Mouse (Mus musculus): ENCODE data around the gene Pgf. TPM values are rescaled to one million over a fixed set of nuclear protein-coding genes. Genes with fewer than 3 reads are reported as not detected.

Gene Pgf
- polyA plus RNA-seq, 1 experiment from 2014 or later, result 5.7 TPM

- peak overlapping the region; percentile 52; the same call in 1 of the 2 replicates for H3K9ac ChIP-seq (replicated peaks)
- whole genome bisulfite sequencing, result 12% methylated on average over 24 of the region's 24 CpGs
- H3K4me1 ChIP-seq (replicated peaks), result peaks cover 19% of the 10 kb centered on the region
- no peaks in the 10 kb centered on the region for H3K36me3 ChIP-seq
- H3K4me2 ChIP-seq (replicated peaks), result peak overlapping the region; percentile 31
- no peaks in the 10 kb centered on the region for H3K27me3 ChIP-seq
- no peak overlapping the region for H3K4me3 ChIP-seq (replicated peaks)
- ATAC-seq, result peak; percentile 81
- H3K9me3 ChIP-seq, result no peaks in the 10 kb centered on the region
- peak overlapping the region; percentile 71 for H3K27ac ChIP-seq
Measured at GRCm38 (mm10) chr12:85200929-85201829, 23.6 kb upstream of the Pgf start.

GRCm38 (mm10) chr12:85199954-85200353, 22.4 kb upstream of the Pgf start:
- Histone ChIP-seq H3K27me3 (no peaks in the 10 kb centered on the region), H3K36me3 (no peaks in the 10 kb centered on the region), H3K4me3 (replicated peaks) (no peak overlapping the region), H3K9ac (replicated peaks) (no peak overlapping the region), H3K9me3 (no peaks in the 10 kb centered on the region), H3K27ac (no peak overlapping the region), H3K4me2 (replicated peaks) (no peak overlapping the region), H3K4me1 (replicated peaks) (peaks cover 19% of the 10 kb centered on the region)
- 95% methylated on average over 1 of the region's 1 CpGs for WGBS
- ATAC-seq, result no peak

- H3K27me3 ChIP-seq, result no peaks in the 10 kb centered on the region
- peaks cover 23% of the 10 kb centered on the region for H3K4me1 ChIP-seq (replicated peaks)
- H3K36me3 ChIP-seq, result no peaks in the 10 kb centered on the region
- no peak overlapping the region for H3K27ac ChIP-seq
- no peak for ATAC-seq
- no peak overlapping the region for H3K4me3 ChIP-seq (replicated peaks)
- no peak overlapping the region for H3K9ac ChIP-seq (replicated peaks)
- WGBS, result 65% methylated on average over 8 of the region's 8 CpGs
- no peak overlapping the region for H3K4me2 ChIP-seq (replicated peaks)
- no peaks in the 10 kb centered on the region for H3K9me3 ChIP-seq
Measured at GRCm38 (mm10) chr12:85197936-85198335, 20.3 kb upstream of the Pgf start.

- no peak overlapping the region for H3K4me3 ChIP-seq (replicated peaks)
- no peaks in the 10 kb centered on the region for H3K9me3 ChIP-seq
- no peak overlapping the region for H3K27ac ChIP-seq
- H3K4me1 ChIP-seq (replicated peaks), result peaks cover 28% of the 10 kb centered on the region
- no peaks in the 10 kb centered on the region for H3K27me3 ChIP-seq
- 90% methylated on average over 7 of the region's 7 CpGs for WGBS
- no peaks in the 10 kb centered on the region for H3K36me3 ChIP-seq
- no peak overlapping the region for H3K4me2 ChIP-seq (replicated peaks)
- no peak overlapping the region for H3K9ac ChIP-seq (replicated peaks)
- ATAC-seq, result no peak
Measured at GRCm38 (mm10) chr12:85197371-85197770, 19.8 kb upstream of the Pgf start.

- H3K9ac ChIP-seq (replicated peaks), result no peak overlapping the region
- no peaks in the 10 kb centered on the region for H3K9me3 ChIP-seq
- H3K27ac ChIP-seq, result no peak overlapping the region
- H3K4me1 ChIP-seq (replicated peaks), result peaks cover 22% of the 10 kb centered on the region
- ATAC-seq, result no peak
- no peak overlapping the region for H3K4me3 ChIP-seq (replicated peaks)
- H3K27me3 ChIP-seq, result no peaks in the 10 kb centered on the region
- no peaks in the 10 kb centered on the region for H3K36me3 ChIP-seq
- 93% methylated on average over 10 of the region's 10 CpGs for WGBS
- H3K4me2 ChIP-seq (replicated peaks), result no peak overlapping the region
Measured at GRCm38 (mm10) chr12:85196191-85196590, 18.6 kb upstream of the Pgf start.

GRCm38 (mm10) chr12:85195086-85195485, 17.5 kb upstream of the Pgf start:
- H3K9ac ChIP-seq (replicated peaks), result no peak overlapping the region
- H3K27ac ChIP-seq, result no peak overlapping the region
- H3K36me3 ChIP-seq, result no peaks in the 10 kb centered on the region
- H3K4me1 ChIP-seq (replicated peaks), result peaks cover 11% of the 10 kb centered on the region; the same call in 1 of the 2 replicates
- H3K9me3 ChIP-seq, result no peaks in the 10 kb centered on the region
- no peaks in the 10 kb centered on the region for H3K27me3 ChIP-seq
- 95% methylated on average over 5 of the region's 5 CpGs for WGBS
- no peak overlapping the region for H3K4me3 ChIP-seq (replicated peaks)
- no peak overlapping the region for H3K4me2 ChIP-seq (replicated peaks)
- ATAC-seq, result no peak

GRCm38 (mm10) chr12:85194623-85195018, 17.0 kb upstream of the Pgf start:
- H3K4me2 ChIP-seq (replicated peaks), result no peak overlapping the region
- no peaks in the 10 kb centered on the region for H3K36me3 ChIP-seq
- 0 out of 2 replicates have a peak, but pooled peaks have one; percentile 27 for ATAC-seq
- H3K9ac ChIP-seq (replicated peaks), result no peak overlapping the region
- H3K27ac ChIP-seq, result no peak overlapping the region
- H3K4me3 ChIP-seq (replicated peaks), result no peak overlapping the region
- no peaks in the 10 kb centered on the region for H3K27me3 ChIP-seq
- peaks cover 11% of the 10 kb centered on the region; the same call in 1 of the 2 replicates for H3K4me1 ChIP-seq (replicated peaks)
- no peaks in the 10 kb centered on the region for H3K9me3 ChIP-seq
- 67% methylated on average over 4 of the region's 4 CpGs for WGBS

- Histone ChIP-seq H3K27me3 (no peaks in the 10 kb centered on the region), H3K4me2 (replicated peaks) (no peak overlapping the region), H3K4me3 (replicated peaks) (no peak overlapping the region), H3K36me3 (no peaks in the 10 kb centered on the region), H3K9ac (replicated peaks) (no peak overlapping the region), H3K4me1 (replicated peaks) (peaks cover 11% of the 10 kb centered on the region; the same call in 1 of the 2 replicates), H3K27ac (no peak overlapping the region), H3K9me3 (no peaks in the 10 kb centered on the region)
- 91% methylated on average over 11 of the region's 11 CpGs for WGBS
- ATAC-seq, result no peak
Measured at GRCm38 (mm10) chr12:85193923-85194622, 16.5 kb upstream of the Pgf start.

GRCm38 (mm10) chr12:85193146-85193545, 15.6 kb upstream of the Pgf start:
- H3K4me1 ChIP-seq (replicated peaks), result peaks cover 11% of the 10 kb centered on the region; the same call in 1 of the 2 replicates
- H3K4me2 ChIP-seq (replicated peaks), result no peak overlapping the region
- no peak overlapping the region for H3K4me3 ChIP-seq (replicated peaks)
- WGBS, result 77% methylated on average over 10 of the region's 10 CpGs
- H3K36me3 ChIP-seq, result no peaks in the 10 kb centered on the region
- no peak overlapping the region for H3K9ac ChIP-seq (replicated peaks)
- ATAC-seq, result no peak
- no peak overlapping the region for H3K27ac ChIP-seq
- no peaks in the 10 kb centered on the region for H3K9me3 ChIP-seq
- no peaks in the 10 kb centered on the region for H3K27me3 ChIP-seq

- Histone ChIP-seq H3K36me3 (no peaks in the 10 kb centered on the region), H3K4me2 (replicated peaks) (no peak overlapping the region), H3K9me3 (no peaks in the 10 kb centered on the region), H3K4me1 (replicated peaks) (peaks cover 11% of the 10 kb centered on the region; the same call in 1 of the 2 replicates), H3K4me3 (replicated peaks) (no peak overlapping the region), H3K9ac (replicated peaks) (no peak overlapping the region), H3K27me3 (no peaks in the 10 kb centered on the region), H3K27ac (no peak overlapping the region)
- 32% methylated on average over 19 of the region's 19 CpGs for WGBS
- no peak for ATAC-seq
Measured at GRCm38 (mm10) chr12:85192461-85193108, 15.0 kb upstream of the Pgf start.

GRCm38 (mm10) chr12:85190290-85190689, 12.7 kb upstream of the Pgf start:
- Histone ChIP-seq H3K9me3 (no peaks in the 10 kb centered on the region), H3K4me2 (replicated peaks) (no peak overlapping the region), H3K4me1 (replicated peaks) (peaks cover 11% of the 10 kb centered on the region; the same call in 1 of the 2 replicates), H3K27me3 (no peaks in the 10 kb centered on the region), H3K36me3 (no peaks in the 10 kb centered on the region), H3K9ac (replicated peaks) (no peak overlapping the region), H3K4me3 (replicated peaks) (no peak overlapping the region), H3K27ac (no peak overlapping the region)
- WGBS, result 83% methylated on average over 7 of the region's 7 CpGs
- no peak for ATAC-seq

- WGBS, result 79% methylated on average over 7 of the region's 7 CpGs
- H3K27ac ChIP-seq, result no peak overlapping the region
- H3K4me1 ChIP-seq (replicated peaks), result peaks cover 15% of the 10 kb centered on the region
- no peak overlapping the region for H3K9ac ChIP-seq (replicated peaks)
- H3K4me2 ChIP-seq (replicated peaks), result no peak overlapping the region
- H3K4me3 ChIP-seq (replicated peaks), result no peak overlapping the region
- no peaks in the 10 kb centered on the region for H3K9me3 ChIP-seq
- no peaks in the 10 kb centered on the region for H3K36me3 ChIP-seq
- peaks cover 9% of the 10 kb centered on the region; the same call in 1 of the 2 replicates for H3K27me3 ChIP-seq
- ATAC-seq, result no peak
Measured at GRCm38 (mm10) chr12:85186361-85186760, 8.8 kb upstream of the Pgf start.

Measured in midbrain, embryonic 13.5 days (tissue).